Mouse (Mus musculus): Measurements from ENCODE around the gene Napb.
A peak's percentile ranks its signal among the peaks of the same experiment; 100 is the strongest.
"Not testable (repeated sequence)": the region's sequence is repeated elsewhere in the genome, so short reads cannot be mapped to it uniquely, and the experiment has no call there.

The Napb gene

DNA sequence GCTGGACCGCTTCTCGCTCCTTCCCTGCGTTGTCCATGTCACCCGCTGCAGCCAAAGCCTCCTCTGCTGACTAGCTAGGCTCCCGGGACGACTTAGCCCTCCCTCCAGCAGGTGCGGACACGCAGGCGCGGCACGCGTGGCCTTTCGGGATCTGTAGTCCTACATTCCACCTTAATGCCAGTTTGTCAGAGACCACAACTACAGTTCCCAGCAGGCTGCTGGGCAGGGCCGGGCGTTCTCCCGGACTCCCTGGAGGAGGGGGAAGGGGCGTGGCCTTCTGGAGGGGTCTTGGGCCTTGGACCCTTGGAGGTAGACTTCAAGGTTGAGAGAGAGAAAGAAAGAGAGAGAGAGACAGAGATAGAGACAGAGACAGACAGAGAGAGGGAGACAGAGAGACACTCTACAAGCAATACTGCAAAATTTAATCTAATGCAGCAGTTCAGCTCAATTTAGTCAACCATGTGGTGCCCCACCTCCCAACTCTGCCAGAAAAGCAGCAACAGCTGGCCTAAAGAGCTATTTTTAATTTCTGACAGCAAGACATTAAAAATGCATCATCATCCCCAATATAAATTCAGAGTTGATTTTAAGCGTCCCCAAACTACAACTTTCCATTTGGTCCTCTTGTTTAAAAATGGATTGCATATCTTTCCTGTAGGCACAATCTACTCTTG lies at the start of gene Napb:
Gene Napb (minus strand): TSS at position 141 of the 674 bp plus-strand sequence.
- DNase-seq: peak; percentile 97

GRCm38 (mm10) chr2:148781709-148782108 lies 49.4 kb upstream of the Napb start, which contains the start of gene 8030411F24Rik:
Gene 8030411F24Rik (plus strand): TSS chr2:148782009.
- no peak for DNase-seq

DNA sequence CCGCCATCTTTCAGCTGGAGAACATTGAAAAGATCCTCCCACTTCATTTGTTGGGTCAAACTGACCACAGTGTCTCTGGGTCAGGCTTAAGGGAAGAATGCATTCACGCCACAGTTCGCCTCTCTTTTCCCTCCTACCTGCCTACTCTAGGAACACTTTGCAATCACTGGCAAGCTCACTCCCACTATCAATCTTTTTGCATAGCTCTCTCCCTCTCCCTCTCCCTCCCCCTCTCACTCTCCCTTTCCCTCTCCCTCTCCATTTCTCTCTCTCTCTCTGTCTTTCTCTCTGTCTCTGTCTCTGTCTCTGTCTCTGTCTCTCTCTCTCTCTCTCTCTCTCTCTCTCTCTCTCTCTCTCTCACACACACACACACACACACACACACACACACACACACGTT lies 39.1 kb upstream of the Napb start, which contains the start of gene Cst11:
Gene Cst11 (minus strand): TSS at position 101 of the 400 bp plus-strand sequence.
- DNase-seq: not testable (repeated sequence)

DNA sequence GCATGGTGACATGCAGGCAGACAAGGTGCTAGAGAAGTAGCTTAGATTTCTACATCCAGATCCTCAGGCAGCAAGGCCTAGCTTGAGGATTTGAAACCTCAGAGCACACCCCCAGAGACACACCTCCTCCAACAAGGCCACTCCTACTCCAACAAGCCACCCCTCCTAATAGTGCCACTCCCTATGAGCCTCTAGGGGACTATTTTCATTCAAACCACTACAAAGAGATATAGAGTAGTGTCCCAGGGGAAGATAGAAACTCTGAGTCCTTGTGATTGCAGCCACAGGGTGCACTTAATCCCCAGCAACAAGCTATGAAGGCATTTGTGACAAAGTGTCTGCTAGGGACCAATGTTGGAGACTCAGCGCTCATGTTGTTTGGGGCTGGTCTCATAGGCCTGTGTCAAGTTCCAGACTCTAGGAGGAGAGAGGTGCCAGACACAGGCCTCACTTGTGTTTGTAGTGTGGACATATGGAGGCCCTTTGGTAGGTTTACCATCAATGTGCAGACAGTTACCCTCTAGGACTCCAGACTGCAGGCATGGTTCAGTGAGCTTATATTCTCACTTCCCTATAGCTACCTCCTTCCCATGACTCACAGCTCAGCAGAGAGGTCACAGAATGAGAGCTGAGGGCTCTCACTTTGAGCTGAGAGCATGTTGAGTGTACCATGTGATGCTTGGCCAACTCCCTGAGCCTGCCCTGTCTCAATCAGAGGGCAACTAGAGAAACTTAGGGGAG lies 31.6 kb upstream of the Napb start:
- no peak for DNase-seq

- no peak for DNase-seq
Measured at GRCm38 (mm10) chr2:148754310-148754846, 22.1 kb upstream of the Napb start.

DNA sequence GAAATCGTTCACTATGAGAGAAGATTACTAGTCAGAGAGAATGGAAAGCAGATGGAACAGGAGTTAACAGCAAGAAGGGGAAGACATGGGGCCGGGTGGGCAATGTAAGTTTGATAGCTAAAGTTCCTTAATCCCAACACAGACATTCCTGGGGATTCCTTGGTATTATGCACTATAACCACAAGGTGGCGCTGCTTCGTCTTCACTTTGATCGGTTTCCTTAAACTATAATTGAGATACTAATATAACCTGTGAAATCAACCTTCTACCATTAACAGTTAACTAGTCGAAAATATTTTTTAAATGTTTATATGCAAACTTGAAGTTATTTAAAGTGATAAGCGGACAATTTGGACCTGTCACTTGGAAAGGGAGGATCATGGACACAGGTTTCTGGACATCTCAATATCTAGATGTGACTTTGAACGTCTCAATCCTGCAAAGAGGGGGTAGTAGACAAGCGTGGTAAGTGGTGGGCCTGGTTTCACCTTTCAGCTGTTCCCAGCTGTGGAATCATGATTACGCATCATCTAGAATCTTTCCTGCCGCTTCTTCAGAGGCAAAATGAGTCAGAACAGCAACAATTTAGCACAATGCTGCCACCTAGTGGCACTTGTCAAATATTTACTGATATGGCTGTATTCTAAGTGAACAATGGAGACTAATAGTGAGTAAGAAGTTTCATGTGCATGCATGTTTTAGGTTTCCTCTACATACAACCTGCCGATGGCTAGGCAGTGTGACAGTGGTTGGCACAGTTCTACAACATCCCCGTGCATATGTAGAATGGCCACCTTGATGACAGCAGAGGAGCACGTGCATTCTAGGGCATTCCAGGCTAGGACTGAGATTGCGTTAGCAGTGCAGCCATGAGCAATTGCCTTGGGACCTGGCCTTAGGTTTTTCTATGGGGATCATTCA lies 19.9 kb upstream of the Napb start:
- peak; percentile 84 for DNase-seq

DNA sequence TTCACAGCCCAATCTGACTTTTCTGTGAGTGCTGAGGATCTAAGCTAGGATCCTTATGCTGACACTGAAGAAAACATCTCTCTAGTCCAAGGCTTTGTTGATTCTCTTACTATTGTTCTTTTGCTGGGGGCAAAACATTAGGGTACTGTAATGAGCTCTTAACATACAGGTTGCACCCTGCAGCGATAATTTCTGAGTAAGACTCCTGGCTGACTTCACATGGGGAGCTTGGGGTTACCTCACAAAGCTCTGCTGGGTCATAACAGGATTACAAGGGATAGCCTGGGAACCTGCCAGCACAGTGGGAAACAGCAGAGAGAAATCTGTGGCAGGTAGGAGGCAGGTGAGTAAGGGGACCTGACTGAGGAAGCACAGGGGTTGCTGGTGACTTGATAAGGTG lies 17.8 kb upstream of the Napb start, which contains the start of gene Cstl1:
Gene Cstl1 (plus strand): TSS at position 301 of the 400 bp plus-strand sequence.
- no peak for DNase-seq

- DNase-seq: no peak
Measured at GRCm38 (mm10) chr2:148743846-148744407, 11.7 kb upstream of the Napb start.

DNA sequence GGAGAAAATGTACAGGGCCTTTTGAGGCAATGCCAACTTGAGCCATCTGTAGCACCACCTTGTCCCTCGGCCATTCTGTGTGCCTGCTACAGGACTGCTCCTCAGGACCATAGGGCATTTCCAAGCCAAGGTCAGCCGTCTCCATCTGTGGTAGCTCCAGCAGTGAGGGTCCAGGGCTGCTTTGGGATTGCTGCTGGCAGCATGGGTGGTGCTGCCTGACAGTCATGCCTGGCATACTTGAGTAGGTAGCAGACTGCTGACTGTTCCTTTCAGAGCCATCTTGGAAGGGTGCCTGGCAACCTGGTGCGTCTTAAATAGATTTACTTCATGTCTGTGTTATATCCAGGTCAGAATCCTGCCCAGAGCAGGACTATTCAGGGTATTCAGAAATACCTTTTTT lies 10.7 kb upstream of the Napb start:
- peak; percentile 67 for DNase-seq

GRCm38 (mm10) chr2:148731614-148732326 lies 497 bp downstream of the Napb start:
- no peak for DNase-seq

DNA sequence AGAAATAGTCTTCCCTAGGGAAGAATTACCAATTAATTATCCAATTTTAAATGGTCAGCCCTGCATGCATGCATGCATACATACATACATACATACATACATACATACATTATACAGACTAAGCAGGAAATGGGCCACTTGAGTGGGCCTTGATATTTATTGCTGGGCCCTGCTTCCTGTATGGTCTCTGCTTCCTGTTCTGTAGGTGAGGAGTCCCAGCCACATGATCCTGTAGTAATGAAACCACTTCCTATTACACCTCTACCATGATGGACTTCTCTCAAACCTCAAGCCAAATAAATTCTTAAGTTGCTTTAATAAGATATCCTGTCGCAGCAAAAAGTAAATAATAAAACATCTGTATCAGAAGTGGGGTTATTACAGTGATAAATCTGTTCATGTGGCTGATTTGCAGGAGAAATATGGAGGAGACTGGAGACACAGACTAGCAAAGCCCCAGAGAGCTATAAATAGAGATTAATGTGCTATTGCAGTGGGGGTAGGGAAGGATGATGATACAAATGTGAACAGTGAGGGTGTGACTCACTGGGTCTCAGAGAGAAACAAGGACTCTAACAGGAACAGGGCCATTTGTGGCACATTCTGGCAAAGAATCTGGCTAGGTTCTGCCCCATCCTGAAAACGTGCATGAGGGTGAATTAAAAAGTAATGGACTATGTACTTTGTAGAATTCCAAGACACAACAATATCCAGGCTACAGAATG lies 12.8 kb downstream of the Napb start:
- DNase-seq: no peak

GRCm38 (mm10) chr2:148717072-148717471 lies 15.2 kb downstream of the Napb start:
- no peak for DNase-seq

- DNase-seq: no peak
Measured at GRCm38 (mm10) chr2:148712326-148712725, 19.9 kb downstream of the Napb start.

DNA sequence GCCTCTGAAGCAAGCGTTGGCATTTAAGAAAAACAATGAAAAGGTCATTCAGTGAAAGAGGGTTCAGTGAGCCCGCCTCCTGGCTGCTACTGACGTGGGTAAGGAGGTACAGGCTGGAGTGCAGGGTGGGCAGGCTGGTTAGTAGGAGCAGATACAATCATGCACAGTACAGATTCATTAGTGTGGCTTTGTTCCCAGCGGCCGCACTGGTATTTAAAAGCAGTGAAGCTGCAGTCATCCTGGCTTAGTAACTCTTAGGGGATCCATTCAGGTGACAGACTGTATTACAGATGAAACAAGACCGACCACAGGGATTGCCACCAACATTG lies 25.1 kb downstream of the Napb start:
- no peak for DNase-seq

- DNase-seq: no peak
Measured at GRCm38 (mm10) chr2:148706409-148707201, 25.7 kb downstream of the Napb start.

GRCm38 (mm10) chr2:148698571-148698970 lies 33.7 kb downstream of the Napb start:
- DNase-seq: no peak

DNA sequence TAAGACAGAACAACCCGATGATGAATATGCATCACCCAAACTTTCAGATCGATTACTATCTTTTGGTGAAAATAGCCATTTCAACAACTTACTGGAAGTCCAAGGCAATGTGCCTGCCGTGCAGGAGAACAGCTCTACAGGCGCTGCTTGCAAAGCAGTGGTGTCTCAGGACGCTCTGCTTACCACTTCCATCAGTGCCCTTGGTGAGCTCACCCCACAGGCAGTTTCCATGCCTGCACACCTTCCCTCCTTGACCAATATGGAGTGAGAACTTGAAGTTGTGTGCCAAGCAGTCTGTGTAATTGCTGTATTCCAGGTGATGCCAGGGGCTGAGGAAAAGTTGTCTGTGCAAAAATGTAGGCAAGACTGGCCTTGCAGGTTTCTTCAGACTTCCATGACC lies 41.5 kb downstream of the Napb start:
- DNase-seq: no peak

DNA sequence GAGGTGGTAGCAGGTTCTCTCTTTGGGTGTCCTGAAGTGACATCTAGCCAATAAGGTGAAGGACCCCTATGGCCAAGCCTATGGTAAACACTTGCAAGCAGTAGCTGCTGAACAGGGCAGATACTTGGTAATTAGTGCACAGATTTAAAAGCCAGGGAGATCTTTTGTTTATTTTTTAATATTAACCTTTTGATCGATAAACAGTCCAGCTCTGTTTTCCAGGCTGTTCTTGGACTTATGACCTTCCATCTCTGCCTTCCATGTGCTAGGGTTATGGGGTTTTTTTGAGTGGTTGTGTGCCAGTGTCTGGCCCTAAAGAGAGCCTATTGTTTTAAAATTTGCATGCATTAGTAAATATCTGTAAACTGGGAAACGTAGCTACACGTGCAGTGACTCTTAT lies 42.0 kb downstream of the Napb start:
- DNase-seq: no peak

DNA sequence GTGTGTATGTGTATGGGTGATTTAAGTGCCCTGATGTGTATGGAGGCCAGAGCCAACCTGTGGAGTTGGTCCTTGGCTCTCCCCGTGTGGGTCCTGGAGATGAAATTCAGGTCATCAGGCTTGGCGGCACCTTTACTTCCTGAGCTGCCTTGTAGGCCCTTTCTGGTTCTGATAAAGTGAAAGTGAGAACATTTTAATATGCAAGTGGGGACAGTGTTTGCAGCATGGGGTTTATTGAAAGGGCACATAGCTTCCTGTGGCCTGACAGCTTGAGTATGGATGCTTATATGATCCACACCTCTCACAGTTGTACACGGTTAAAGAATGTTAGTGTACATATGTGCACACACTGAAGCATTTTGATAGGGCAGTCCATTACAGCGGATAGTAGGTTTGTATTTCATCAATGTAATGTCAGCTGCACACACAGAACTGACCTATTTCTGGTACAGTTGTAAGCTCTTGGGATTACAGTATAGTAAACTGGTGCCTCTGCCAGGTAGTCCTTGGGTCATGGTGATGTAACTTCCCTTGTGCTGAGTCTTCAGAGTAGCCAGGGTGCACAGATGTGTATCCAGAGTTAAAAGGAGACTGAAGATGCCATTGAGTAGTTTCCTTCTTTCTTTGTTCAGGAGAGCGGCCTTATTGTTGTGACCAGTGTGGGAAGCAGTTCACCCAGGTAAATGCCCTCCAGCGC lies 42.7 kb downstream of the Napb start:
- DNase-seq: no peak

- DNase-seq: no peak
Measured at GRCm38 (mm10) chr2:148687971-148688370, 44.3 kb downstream of the Napb start.

Data from right cerebral cortex, adult 18-20 months (tissue).